Mouse (Mus musculus) myocyte (in vitro differentiated cells): ENCODE measurements around the gene BC025920. TPM values are rescaled to one million over a fixed set of nuclear protein-coding genes. Genes with fewer than 3 reads are reported as not detected.

Experiments
- H3K27me3 ChIP-seq: one replicate; pipeline ENCODE4 v1.6.1; 2011; ENCODE audit not compliant: control insufficient read depth, insufficient read depth, insufficient read length
- H3K36me3 ChIP-seq: one replicate; pipeline ENCODE4 v1.6.1; 2011; ENCODE audit not compliant: control insufficient read depth, insufficient read depth
- H3K4me2 ChIP-seq: one replicate; pipeline ENCODE4 v1.6.1; 2011; ENCODE audit warnings: low read depth, control low read depth
- H3K4me3 ChIP-seq: one replicate; pipeline ENCODE4 v1.5.1; 2011; ENCODE audit warnings: mild to moderate bottlenecking, control low read depth, moderate library complexity
- H3K79me2 ChIP-seq: one replicate; pipeline ENCODE4 v1.6.1; 2011; ENCODE audit not compliant: control insufficient read depth, insufficient read depth
- H3ac ChIP-seq: one replicate; pipeline ENCODE4 v1.6.1; 2011; ENCODE audit not compliant: control insufficient read depth, insufficient read length
- CEBPB ChIP-seq: IDR thresholded peaks from 2 replicates; pipeline ENCODE4 v1.6.1; 2011; ENCODE audit warnings: mild to moderate bottlenecking, moderate library complexity; ENCODE audit not compliant: poor library complexity, insufficient read depth, severe bottlenecking
- E2F4 ChIP-seq: IDR thresholded peaks from one replicate; pipeline ENCODE4 v1.6.1; 2011; ENCODE audit warnings: mild to moderate bottlenecking, control low read depth, moderate library complexity; ENCODE audit not compliant: insufficient read depth
- MAX ChIP-seq: IDR thresholded peaks from one replicate; pipeline ENCODE4 v1.6.1; 2011; ENCODE audit warnings: low read depth, mild to moderate bottlenecking, control low read depth
- MYOD1 ChIP-seq, 3 experiments: IDR thresholded peaks; one replicate each; pipeline ENCODE4 v1.6.1; 2011; ENCODE audit warnings: control low read depth in 2 of 3, low read depth in 2 of 3, mild to moderate bottlenecking in 2 of 3, moderate library complexity in 1 of 3; ENCODE audit not compliant: insufficient read length in 2 of 3, control insufficient read depth in 1 of 3
- MYOG ChIP-seq, 3 experiments: IDR thresholded peaks; one replicate each; pipeline ENCODE4 v1.6.1; 2011; ENCODE audit warnings: control low read depth in 2 of 3, low read depth in 2 of 3, mild to moderate bottlenecking in 2 of 3; ENCODE audit not compliant: insufficient read length in 2 of 3, control insufficient read depth in 1 of 3, insufficient read depth in 1 of 3
- POLR2A ChIP-seq: IDR thresholded peaks from one replicate; pipeline ENCODE4 v1.6.1; 2011; ENCODE audit warnings: low read depth, mild to moderate bottlenecking, control low read depth, moderate library complexity; ENCODE audit not compliant: insufficient read length
- POLR2AphosphoS2 ChIP-seq: IDR thresholded peaks from one replicate; pipeline ENCODE4 v1.6.1; 2011; ENCODE audit warnings: low read depth, control low read depth; ENCODE audit not compliant: insufficient read length
- REST ChIP-seq: IDR thresholded peaks from one replicate; pipeline ENCODE4 v1.6.1; 2011; ENCODE audit warnings: mild to moderate bottlenecking, control low read depth, moderate library complexity; ENCODE audit not compliant: insufficient read depth, insufficient read length
- SRF ChIP-seq: IDR thresholded peaks from one replicate; pipeline ENCODE4 v1.6.1; 2011; ENCODE audit warnings: low read depth; ENCODE audit not compliant: control insufficient read depth, insufficient read length
- TCF12 ChIP-seq: IDR thresholded peaks from one replicate; pipeline ENCODE4 v1.6.1; 2011; ENCODE audit warnings: mild to moderate bottlenecking, control low read depth; ENCODE audit not compliant: poor library complexity, insufficient read depth, severe bottlenecking
- TCF3 ChIP-seq: IDR thresholded peaks from one replicate; pipeline ENCODE4 v1.6.1; 2011; ENCODE audit warnings: low read depth, control low read depth; ENCODE audit not compliant: insufficient read length
- USF1 ChIP-seq: IDR thresholded peaks from one replicate; pipeline ENCODE4 v1.6.1; 2011; ENCODE audit warnings: low read depth, mild to moderate bottlenecking, control low read depth, moderate library complexity
- polyA plus RNA-seq: library from polyadenylated mRNA; unstranded; fragments of >200 nt; fragmentation: generic; extraction: Trizol; gene quantifications from one replicate; pipeline ENCODE4 v1.2.1, GENCODE M21; 2012; ENCODE audit warnings: missing spikeins

The BC025920 gene
- polyA plus RNA-seq, 1 experiment = 0.78 TPM

- peak overlapping the region; percentile 70 for H3K4me2 ChIP-seq
- H3K4me3 ChIP-seq = peak overlapping the region; percentile 98
- H3K79me2 ChIP-seq = peaks cover 25% of the 10 kb centered on the region
- H3ac ChIP-seq = peak overlapping the region; percentile 31
- no peaks in the 10 kb centered on the region for H3K27me3 ChIP-seq
- TF ChIP-seq E2F4 (no peak), MYOG (IDR thresholded peaks at IDR 0.05; ENCODE audit: control insufficient read depth in 1 of 3, insufficient read depth in 1 of 3, insufficient read length in 2 of 3, low read depth in 2 of 3) (no peak), SRF (no peak), MAX (no peak), MYOD1 (IDR thresholded peaks at IDR 0.05; ENCODE audit: control insufficient read depth in 1 of 3, insufficient read length in 2 of 3, low read depth in 2 of 3) (peak in 1 of 3 experiments; percentile 2), CEBPB (no peak), TCF3 (no peak), POLR2AphosphoS2 (peak; percentile 1), POLR2A (peak; percentile 20), TCF12 (no peak), REST (no peak), USF1 (no peak)
- no peaks in the 10 kb centered on the region for H3K36me3 ChIP-seq
Observed at GRCm38 (mm10) chr10:81559627-81560539, 46.2 kb upstream of the BC025920 start.

- H3ac ChIP-seq = peak overlapping the region; percentile 31
- TF ChIP-seq USF1 (no peak), MYOD1 (IDR thresholded peaks at IDR 0.05; ENCODE audit: control insufficient read depth in 1 of 3, insufficient read length in 2 of 3, low read depth in 2 of 3) (peak in 1 of 3 experiments; percentile 51), MYOG (IDR thresholded peaks at IDR 0.05; ENCODE audit: control insufficient read depth in 1 of 3, insufficient read depth in 1 of 3, insufficient read length in 2 of 3, low read depth in 2 of 3) (peak in 1 of 3 experiments; percentile 39), POLR2A (no peak), TCF3 (no peak), E2F4 (no peak)
- H3K27me3 ChIP-seq = no peaks in the 10 kb centered on the region
- H3K4me3 ChIP-seq = peak overlapping the region; percentile 98
- no peaks in the 10 kb centered on the region for H3K36me3 ChIP-seq
- H3K4me2 ChIP-seq = peak overlapping the region; percentile 70
- peaks cover 25% of the 10 kb centered on the region for H3K79me2 ChIP-seq
Observed at GRCm38 (mm10) chr10:81560719-81561459, 45.2 kb upstream of the BC025920 start.

- no peaks in the 10 kb centered on the region for H3K27me3 ChIP-seq
- peaks cover 25% of the 10 kb centered on the region for H3K79me2 ChIP-seq
- peak overlapping the region; percentile 28 for H3K4me2 ChIP-seq
- TF ChIP-seq REST = no peak
- TF ChIP-seq E2F4 = no peak
- no peak for TF ChIP-seq USF1
- TF ChIP-seq TCF3 = no peak
- no peak for TF ChIP-seq MYOG (IDR thresholded peaks at IDR 0.05; ENCODE audit: control insufficient read depth in 1 of 3, insufficient read depth in 1 of 3, insufficient read length in 2 of 3, low read depth in 2 of 3)
- no peak for TF ChIP-seq POLR2A
- TF ChIP-seq SRF = no peak
- TF ChIP-seq CEBPB = no peak
- no peak for TF ChIP-seq MYOD1 (IDR thresholded peaks at IDR 0.05; ENCODE audit: control insufficient read depth in 1 of 3, insufficient read length in 2 of 3, low read depth in 2 of 3)
- TF ChIP-seq TCF12 = no peak
- no peak for TF ChIP-seq POLR2AphosphoS2
- TF ChIP-seq MAX = no peak
- H3ac ChIP-seq = no peak overlapping the region
- H3K36me3 ChIP-seq = peaks cover 3% of the 10 kb centered on the region
- H3K4me3 ChIP-seq = no peak overlapping the region
Observed at GRCm38 (mm10) chr10:81562411-81562810, 43.7 kb upstream of the BC025920 start.

DNA sequence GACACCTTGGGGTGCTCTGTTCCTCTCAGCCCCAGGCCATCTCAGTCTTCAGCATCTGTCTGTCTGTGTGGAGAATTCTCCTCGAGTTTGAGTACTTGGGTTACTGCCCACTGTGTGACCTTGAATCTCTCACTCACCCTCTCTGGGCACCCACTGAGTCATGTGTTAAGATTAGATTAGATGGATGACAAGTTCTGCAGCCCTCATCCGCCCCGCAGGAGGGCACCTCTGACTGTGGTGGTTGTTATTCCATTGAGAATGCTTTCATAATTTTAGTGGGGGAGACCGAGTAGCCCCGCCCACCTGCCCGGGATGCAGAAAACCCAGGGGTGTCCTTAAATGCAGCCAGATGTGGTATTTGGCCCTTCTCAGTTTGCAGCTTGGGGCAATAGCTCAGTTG lies 42.6 kb upstream of the BC025920 start:
- Histone ChIP-seq H3K4me3 (no peak overlapping the region), H3K36me3 (peaks cover 3% of the 10 kb centered on the region), H3K4me2 (peak overlapping the region; percentile 32), H3K79me2 (peaks cover 25% of the 10 kb centered on the region), H3ac (no peak overlapping the region), H3K27me3 (no peaks in the 10 kb centered on the region)
- TF ChIP-seq MYOG (IDR thresholded peaks at IDR 0.05; ENCODE audit: control insufficient read depth in 1 of 3, insufficient read depth in 1 of 3, insufficient read length in 2 of 3, low read depth in 2 of 3) (no peak), USF1 (no peak)

DNA sequence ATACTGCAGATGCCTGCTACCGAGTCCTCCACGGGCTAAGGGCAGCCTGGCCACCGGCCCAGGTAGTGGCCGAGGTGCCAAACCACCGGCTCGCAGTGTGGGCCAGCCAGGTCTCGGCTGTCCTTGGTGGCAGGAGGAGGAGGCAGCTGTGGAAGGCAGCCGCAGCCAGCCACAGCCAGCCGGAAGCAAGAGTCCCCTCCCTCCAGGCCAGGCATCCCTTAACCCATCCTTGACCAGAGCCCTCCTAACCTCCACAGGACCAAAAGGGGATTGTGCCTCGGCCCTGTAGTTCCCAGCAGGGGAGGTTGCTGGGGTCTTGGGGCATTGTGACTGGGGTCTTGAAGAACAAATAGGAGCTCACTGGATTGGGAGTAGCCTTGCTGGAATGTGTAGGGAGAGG lies 41.9 kb upstream of the BC025920 start:
- peak overlapping the region; percentile 32 for H3K4me2 ChIP-seq
- H3K27me3 ChIP-seq = no peaks in the 10 kb centered on the region
- TF ChIP-seq SRF (no peak), E2F4 (no peak), POLR2A (no peak), USF1 (no peak), TCF3 (peak; percentile 90), REST (no peak), CEBPB (no peak), MAX (no peak), MYOD1 (IDR thresholded peaks at IDR 0.05; ENCODE audit: control insufficient read depth in 1 of 3, insufficient read length in 2 of 3, low read depth in 2 of 3) (peak in 2 of 3 experiments; percentile 47 to 97), POLR2AphosphoS2 (no peak), MYOG (IDR thresholded peaks at IDR 0.05; ENCODE audit: control insufficient read depth in 1 of 3, insufficient read depth in 1 of 3, insufficient read length in 2 of 3, low read depth in 2 of 3) (peak; percentile 54 to 97 (median 84)), TCF12 (no peak)
- H3K36me3 ChIP-seq = peaks cover 3% of the 10 kb centered on the region
- peaks cover 25% of the 10 kb centered on the region for H3K79me2 ChIP-seq
- no peak overlapping the region for H3ac ChIP-seq
- no peak overlapping the region for H3K4me3 ChIP-seq
